Mouse (Mus musculus) urinary bladder, postnatal 25 days (tissue): ENCODE measurements around the gene Bsx.

Source experiments
- DNase-seq: peaks from one replicate; pipeline ENCODE4 v3.0.0; 2022; ENCODE audit warnings: low spot score

The Bsx gene

DNA sequence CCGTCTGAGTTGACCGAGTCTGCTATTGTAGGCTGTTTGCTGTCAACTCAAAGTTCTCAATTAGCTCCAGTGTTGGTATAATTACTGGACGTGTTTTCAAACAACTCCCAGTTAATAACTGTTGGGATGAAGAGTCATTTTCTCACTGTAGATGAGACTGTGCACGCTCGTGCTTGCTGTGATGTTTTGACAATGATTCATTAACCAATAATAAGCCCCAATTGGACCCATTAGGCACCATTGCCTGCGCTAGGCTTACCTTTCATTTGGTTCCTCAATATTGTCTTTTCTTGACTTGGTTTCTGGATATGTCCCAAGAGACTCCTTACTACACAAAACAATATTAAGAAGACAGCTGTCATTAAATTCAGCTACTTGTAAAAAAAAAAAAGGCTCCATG, 18.5 kb downstream of the Bsx start:
- no peak for DNase-seq

DNA sequence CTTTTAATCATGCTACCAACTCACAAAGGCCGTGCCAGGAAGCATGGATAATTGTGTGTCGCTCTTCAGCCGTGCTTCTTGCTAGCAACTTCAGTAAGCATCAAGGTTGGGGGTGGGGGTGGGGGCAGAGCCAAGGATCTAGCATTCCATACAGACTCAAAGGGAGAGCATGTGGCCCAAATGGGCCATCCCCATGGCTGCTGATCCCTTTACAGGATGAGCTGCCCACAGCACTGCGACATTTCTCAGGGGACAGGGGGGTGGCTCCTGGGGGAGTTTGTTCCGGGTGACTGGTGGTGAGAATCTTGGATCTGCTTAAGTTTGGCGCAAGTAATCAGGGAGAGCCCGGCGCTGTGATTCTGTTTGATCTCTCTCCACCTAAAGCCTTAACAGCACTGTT, 33.5 kb downstream of the Bsx start:
- no peak for DNase-seq

DNA sequence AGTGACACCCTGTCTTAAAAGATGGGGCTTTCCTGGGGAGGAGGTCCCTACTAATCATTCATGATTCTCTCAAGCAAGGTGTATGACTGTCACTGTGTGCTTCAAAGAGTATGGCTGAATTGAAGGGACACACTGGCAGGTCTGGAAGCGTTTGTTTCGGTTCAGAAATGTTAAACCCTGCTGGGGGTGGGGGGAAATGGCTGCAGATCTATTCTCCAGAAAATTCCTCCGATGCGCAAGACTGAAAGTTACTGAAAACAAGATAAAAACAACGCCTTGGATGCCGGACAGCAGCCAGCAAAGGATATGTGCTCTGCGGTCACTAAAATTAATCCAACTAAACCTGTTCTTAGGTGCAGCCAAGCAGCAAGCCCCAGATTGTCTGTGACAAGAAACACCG, 34.5 kb downstream of the Bsx start:
- no peak for DNase-seq

DNA sequence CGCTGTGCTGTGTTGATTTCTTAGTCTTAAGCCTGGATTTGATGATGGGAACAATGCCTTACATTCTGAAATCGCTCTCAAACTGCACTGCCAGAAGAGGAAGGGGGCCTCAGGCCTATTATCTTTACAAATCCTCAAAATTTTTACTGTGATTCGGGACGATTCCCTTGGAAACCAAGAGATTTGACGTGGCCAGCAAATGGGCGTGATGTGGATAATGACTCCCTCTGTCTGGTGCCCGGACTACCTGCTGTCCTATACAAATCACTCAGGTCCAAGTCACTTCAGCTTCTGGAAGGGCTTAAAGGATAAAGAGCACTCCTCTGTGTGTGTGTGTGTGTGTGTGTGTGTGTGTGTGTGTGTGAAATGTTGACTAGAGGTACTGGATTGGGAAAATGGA, 35.0 kb downstream of the Bsx start:
- no peak for DNase-seq

DNA sequence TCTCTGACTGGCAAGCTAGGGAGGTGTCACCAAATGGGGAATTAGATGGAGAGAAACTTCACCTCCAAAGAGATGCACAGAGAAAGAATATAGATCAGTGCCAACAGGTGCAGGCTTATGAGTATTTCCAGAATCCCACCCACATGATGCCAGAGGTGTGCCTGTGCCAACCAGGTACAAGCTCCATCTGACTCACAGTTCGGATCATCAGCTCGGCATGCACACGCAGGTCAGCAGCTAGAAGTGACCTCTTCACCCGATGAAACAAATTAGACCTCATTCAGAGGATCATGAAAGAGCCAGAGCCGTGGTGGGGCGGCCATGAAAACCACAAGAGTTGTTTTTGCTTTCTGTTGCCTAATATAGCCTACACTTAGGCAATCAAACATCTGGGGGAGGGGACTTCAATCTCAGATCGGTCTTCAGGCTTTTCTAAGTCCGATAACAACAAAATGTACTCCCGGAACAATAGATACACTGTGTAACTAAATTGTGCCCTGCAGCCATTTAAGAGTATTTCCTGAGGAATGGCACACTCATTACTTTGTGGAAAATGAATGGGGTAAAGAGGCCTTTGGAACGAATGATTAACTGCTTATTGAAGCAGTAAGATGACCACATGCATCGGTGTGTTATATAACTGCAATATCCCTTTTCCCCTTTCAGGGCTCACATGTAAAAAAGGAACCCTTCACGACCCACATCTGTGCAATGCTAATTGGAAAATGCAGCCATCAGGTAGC, 44.1 kb downstream of the Bsx start:
- no peak for DNase-seq

DNA sequence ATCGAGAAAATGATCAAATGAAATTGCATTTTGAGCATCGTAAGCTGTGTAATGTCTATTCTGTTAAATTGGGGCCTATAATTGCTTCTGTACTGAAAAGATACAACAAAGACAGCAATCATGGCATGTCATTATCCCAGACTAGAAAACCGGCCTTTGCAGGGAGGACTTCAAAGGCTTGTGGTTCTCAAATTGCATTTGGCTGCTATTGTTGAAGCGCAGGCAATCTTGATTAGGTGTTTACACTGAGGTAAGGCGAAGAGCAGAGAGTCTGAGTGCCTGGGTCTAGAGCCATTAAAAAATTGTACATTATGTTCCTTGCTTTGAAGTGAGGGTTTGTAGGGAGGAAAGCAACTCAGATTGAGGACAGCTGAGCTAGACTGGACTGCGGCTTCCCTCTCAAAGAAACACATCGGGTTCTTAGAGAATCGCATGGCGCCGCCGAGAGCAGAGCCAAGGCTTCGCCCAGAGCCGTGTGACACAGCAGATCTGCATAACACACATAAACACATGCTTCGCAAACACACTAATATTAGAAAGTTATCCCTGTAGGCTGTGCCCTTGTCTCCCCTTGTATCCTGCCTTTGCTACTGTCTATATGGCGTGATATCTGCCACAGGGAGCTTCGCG, 53.5 kb downstream of the Bsx start:
- no peak for DNase-seq
